Mouse (Mus musculus): ENCODE data around the gene Hivep1. TPM values are rescaled to one million over a fixed set of nuclear protein-coding genes. Genes with fewer than 3 reads are reported as not detected.

Hivep1 gene
- total RNA-seq, 1 experiment from 2014 or later: 23.1 TPM

DNA sequence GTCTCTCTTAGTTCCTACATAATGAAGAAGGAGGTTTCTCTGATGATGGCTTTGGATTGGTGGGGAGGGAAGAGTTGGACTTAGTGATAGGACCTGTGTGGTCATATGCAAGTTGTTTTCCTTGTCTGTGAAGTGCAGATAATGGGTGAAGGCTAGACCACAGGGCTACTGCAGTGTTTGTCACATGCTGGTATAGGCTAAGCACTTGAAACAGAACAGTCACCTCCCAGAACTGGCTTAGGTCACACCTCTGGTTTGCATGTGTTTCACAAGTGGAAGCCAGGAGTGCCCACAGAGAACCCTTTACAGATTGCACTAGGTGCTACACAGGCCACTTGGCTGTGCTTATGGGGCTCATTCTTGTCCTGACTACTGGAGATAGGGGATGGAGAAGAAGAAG, 12.4 kb downstream of the Hivep1 start:
- ATAC-seq (replicated peaks in 1 of 2; ENCODE audit: insufficient read depth in 1 of 2, low FRiP score in 2 of 2, low TSS enrichment in 1 of 2, low read depth in 1 of 2, poor library complexity in 2 of 2, severe bottlenecking in 2 of 2): peak in 1 of 2 experiments; percentile 30; a peak in 1 of 4 replicates

DNA sequence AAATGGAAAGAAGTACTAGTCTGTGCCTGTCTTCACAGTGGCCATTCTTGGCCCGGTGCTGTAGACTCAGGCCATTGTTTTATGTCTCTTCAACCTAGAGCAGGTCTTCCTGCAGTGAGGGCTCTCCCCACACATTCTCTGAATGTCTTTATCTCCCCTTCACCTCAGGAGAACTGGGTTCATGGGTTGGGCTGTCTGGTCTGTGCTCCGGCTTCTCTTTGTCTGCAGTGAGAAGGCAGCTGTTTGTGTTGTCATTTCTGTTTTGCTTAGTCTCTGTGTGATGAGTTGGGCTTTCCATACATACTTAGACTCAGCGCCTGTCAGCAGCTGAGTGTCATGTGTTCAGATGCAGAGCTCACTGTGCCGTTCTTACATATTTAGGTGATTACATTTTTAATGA, 18.4 kb downstream of the Hivep1 start:
- ATAC-seq (replicated peaks in 1 of 2; ENCODE audit: insufficient read depth in 1 of 2, low FRiP score in 2 of 2, low TSS enrichment in 1 of 2, low read depth in 1 of 2, poor library complexity in 2 of 2, severe bottlenecking in 2 of 2): no peak

DNA sequence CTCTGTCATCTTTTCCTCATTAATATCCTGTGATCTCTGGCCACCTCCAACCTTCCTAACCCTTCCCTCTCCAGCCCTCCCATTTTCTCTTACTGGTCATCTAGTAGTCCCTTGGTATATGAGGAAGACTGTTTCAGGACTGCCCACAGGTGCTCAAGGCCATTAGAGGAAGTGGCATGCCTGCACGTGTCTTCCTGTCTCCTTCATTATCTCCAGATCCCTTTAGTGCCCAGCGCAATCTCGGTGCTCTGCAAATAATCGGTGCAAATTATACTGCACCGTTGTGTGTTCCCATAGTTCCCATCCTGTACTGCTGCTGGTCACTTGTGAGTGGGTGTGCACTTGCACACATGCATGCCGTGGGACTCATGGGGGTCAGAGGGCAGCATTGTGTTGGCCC, 19.2 kb downstream of the Hivep1 start:
- ATAC-seq (replicated peaks in 1 of 2; ENCODE audit: insufficient read depth in 1 of 2, low FRiP score in 2 of 2, low TSS enrichment in 1 of 2, low read depth in 1 of 2, poor library complexity in 2 of 2, severe bottlenecking in 2 of 2): no peak

DNA sequence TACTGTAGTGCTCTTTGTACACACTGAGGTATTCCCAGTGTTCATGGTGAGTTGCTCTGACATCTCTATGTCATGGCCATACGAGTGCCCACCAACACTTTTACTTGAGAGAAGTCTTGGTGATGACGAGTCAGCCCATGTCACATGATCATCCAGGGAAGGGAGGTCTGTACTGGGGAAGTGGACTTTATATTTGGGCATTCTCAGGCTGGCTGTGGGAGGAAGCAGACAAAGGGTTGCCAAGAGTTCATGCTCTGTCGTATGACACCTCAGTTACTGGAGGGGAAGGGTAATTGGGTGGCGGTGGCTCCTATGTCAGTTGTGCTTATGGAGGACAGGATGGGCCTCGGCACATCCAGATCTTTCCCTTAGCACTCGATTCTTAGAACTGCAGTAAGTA, 21.5 kb downstream of the Hivep1 start:
- peak; percentile 4 to 22; a peak in 1 of 4 replicates for ATAC-seq (replicated peaks in 1 of 2; ENCODE audit: insufficient read depth in 1 of 2, low FRiP score in 2 of 2, low TSS enrichment in 1 of 2, low read depth in 1 of 2, poor library complexity in 2 of 2, severe bottlenecking in 2 of 2)

DNA sequence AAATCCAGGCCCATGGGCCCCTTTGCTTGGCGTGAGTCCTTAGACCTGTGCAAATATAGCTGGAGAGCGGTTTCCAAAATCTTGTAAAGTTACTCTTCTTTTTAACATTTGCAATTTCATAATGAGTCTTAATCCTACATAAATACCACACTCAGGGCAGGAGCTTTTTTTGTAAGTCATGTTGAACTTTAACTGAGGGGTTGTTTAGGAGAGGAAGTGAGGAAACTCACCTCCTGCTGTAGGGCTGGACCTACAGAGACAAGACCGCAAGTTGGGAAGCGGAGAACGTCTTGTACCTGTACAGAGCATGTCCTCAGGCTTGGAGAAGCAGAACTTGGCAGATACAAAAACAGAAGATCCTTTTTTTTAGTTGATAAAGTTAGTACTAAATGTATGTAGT, 23.7 kb downstream of the Hivep1 start:
- ATAC-seq (replicated peaks in 1 of 2; ENCODE audit: insufficient read depth in 1 of 2, low FRiP score in 2 of 2, low TSS enrichment in 1 of 2, low read depth in 1 of 2, poor library complexity in 2 of 2, severe bottlenecking in 2 of 2): no peak

DNA sequence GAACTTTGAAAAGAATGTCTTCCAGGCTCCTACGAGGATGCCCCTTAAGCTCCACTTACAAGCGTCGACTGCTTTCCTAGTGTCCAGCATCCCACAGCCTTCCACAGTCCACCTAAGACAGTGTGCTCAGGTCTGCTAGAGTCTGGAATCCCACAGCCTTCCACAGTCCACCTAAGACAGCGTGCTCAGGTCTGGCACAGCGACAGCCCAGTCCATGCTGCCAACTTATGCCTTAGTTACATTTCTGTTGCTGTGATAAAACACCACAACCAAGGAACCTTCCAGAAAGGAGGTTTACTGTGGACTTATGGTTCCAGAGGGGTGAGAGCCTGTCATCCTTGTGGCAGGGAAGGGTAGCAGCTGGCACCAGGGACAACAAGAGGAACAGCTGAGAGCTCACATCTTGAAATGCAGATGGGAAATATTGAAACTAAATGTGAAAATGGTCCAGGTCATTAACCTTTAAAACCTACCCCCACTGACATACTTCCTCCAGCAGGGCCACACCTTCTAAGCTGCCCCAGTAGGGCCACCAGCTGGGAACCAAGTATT, 25.0 kb downstream of the Hivep1 start:
- ATAC-seq (replicated peaks in 1 of 2; ENCODE audit: insufficient read depth in 1 of 2, low FRiP score in 2 of 2, low TSS enrichment in 1 of 2, low read depth in 1 of 2, poor library complexity in 2 of 2, severe bottlenecking in 2 of 2): no peak

DNA sequence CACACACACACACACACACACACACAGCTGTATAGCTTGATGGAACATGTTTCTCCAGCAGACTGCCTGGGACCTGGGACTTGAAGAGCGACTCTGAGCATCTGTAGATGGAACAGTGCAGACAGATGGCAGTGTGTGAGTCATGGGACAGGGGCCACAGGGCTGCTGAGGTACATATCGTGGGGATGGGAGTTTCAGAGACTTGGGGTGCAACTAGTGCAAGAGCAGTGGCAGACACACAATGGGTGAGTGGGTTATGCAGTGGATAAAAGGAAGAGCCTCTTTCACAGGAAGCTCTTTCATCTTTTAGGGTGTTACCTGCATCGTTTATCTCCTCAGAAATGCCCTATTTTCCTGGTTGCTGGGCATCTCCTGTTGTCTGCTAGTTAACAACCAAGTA, 25.8 kb downstream of the Hivep1 start:
- no peak for ATAC-seq (replicated peaks in 1 of 2; ENCODE audit: insufficient read depth in 1 of 2, low FRiP score in 2 of 2, low TSS enrichment in 1 of 2, low read depth in 1 of 2, poor library complexity in 2 of 2, severe bottlenecking in 2 of 2)

DNA sequence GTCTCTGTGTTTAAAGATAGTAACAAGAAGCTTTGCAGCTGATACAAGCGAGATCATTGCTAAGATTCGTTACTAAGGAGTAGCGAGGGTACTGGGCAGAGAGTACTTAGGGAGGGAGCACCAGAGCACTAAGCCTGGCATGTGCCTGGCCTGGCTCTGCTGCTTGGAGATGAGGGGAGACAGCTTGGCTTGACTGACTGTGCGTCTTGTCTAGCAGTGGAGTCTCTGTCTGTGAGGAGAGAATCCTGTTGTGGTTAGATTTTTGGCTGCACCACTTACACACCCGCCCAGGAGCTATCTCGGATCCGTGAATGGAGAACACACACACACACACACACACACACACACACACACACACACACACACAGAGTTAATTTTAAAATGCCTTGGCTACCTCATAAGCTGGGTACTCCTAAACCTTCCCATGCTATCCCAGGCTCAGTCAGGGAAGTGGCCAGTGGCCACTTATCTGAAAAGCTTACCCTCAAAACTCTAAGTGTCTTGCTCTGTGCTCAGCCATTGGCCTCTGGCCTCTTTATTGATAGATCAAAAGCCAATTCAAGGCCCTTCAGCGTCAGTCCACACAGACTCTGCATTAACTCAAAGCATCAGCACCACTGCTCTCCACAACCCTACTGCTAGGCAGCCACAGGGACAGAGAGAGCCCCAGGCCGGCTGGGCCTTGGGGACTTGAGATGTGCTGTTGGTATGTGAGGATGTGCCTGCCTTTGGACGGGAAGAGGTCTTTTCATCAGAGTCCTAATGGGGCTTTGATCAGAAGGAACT, 28.5 kb downstream of the Hivep1 start:
- no peak for ATAC-seq (replicated peaks in 1 of 2; ENCODE audit: insufficient read depth in 1 of 2, low FRiP score in 2 of 2, low TSS enrichment in 1 of 2, low read depth in 1 of 2, poor library complexity in 2 of 2, severe bottlenecking in 2 of 2)

DNA sequence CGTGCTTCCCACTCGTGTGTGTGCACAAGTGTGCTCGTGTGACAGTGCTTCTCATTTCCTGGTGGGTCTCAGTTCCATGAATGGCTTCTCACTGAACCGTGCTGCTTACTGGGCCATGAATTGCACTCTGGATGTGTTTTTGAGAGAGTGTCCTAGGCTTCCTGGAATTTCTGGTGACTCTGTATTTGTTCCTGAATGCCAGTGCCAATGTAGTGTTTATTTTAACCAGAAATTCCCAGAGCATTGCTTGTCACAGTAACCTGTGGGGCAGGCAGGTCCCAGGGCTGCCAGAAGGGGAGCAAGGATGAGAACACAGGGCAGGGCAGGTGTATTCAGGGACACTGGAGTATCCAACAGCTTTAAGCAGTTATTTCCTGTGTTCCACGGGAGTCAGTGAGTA, 36.5 kb downstream of the Hivep1 start:
- no peak for ATAC-seq (replicated peaks in 1 of 2; ENCODE audit: insufficient read depth in 1 of 2, low FRiP score in 2 of 2, low TSS enrichment in 1 of 2, low read depth in 1 of 2, poor library complexity in 2 of 2, severe bottlenecking in 2 of 2)

DNA sequence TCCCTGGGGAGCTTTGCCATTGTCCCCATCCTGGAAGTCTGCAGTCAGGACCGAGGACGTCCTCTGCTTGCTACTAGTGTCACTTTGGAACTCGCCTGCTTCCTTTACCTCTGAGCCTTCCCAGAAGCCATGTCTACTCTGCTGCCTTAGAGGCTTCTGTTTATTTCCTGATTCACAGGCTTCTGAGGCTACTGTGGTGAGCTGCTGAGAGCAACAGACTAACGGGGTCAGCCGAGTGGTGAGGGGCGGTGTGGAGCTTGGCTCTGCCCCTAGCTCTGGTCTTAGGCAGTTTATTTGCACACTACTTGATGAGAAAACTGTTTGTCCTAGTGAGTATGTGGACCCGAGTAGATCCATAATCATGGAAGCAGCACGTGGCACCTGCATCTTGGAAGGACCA, 37.2 kb downstream of the Hivep1 start:
- ATAC-seq (replicated peaks in 1 of 2; ENCODE audit: insufficient read depth in 1 of 2, low FRiP score in 2 of 2, low TSS enrichment in 1 of 2, low read depth in 1 of 2, poor library complexity in 2 of 2, severe bottlenecking in 2 of 2): peak; percentile 22 to 65; a peak in 2 of 4 replicates

DNA sequence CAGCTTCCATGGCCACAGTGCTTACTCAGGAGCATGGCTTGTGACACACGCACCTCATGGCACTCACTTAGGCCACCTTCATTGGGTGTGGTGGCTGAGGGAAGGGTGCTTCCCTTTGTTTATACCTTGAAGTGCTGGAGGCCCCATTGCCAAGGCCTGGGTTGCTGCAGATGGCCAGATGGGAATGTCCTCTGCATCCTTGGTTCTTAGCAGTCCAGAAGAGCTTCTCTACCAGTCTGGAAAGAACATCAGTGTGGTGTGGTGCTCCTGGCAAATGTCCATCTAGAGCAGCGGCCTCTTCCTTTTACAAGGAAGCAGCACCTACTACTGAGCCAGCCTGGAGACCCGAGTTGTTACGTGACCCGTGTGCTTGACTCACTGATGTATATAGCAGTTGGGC, 38.9 kb downstream of the Hivep1 start:
- no peak for ATAC-seq (replicated peaks in 1 of 2; ENCODE audit: insufficient read depth in 1 of 2, low FRiP score in 2 of 2, low TSS enrichment in 1 of 2, low read depth in 1 of 2, poor library complexity in 2 of 2, severe bottlenecking in 2 of 2)

DNA sequence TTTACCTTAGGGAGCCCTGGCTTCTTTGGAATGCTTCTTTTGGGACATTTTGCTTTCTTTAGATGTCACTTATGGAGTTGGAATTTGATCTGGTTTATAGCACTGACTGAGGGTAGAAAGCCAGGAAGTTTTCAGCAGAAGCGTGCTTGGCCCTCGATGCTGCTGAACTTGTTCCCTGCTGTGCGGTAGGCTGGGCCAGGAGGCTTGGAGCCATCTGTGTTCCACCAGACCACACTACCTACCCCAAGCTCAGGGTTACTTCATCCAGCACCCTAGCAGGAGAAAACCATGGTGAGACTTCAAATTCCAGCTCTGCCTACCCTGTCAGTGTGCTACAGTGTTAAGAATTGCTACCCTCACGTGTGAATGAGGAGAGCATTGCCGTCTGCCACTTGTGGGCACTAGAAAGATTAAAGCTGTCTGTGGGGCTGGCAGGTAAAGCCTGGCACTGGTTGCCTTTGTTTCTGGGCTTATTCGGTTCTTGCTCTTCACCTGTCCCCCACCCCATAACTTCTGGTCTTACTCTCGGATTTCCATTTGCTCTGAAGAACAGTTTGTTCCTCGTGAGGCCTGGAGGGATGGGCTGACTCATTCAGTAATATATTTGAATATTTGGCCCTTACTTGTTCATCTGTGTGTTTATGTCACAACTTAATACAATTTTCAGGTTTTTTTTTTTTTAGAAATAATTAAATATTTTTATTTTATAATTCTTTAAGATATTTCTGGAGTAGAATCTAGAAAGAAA, 40.7 kb downstream of the Hivep1 start:
- no peak for ATAC-seq (replicated peaks in 1 of 2; ENCODE audit: insufficient read depth in 1 of 2, low FRiP score in 2 of 2, low TSS enrichment in 1 of 2, low read depth in 1 of 2, poor library complexity in 2 of 2, severe bottlenecking in 2 of 2)

DNA sequence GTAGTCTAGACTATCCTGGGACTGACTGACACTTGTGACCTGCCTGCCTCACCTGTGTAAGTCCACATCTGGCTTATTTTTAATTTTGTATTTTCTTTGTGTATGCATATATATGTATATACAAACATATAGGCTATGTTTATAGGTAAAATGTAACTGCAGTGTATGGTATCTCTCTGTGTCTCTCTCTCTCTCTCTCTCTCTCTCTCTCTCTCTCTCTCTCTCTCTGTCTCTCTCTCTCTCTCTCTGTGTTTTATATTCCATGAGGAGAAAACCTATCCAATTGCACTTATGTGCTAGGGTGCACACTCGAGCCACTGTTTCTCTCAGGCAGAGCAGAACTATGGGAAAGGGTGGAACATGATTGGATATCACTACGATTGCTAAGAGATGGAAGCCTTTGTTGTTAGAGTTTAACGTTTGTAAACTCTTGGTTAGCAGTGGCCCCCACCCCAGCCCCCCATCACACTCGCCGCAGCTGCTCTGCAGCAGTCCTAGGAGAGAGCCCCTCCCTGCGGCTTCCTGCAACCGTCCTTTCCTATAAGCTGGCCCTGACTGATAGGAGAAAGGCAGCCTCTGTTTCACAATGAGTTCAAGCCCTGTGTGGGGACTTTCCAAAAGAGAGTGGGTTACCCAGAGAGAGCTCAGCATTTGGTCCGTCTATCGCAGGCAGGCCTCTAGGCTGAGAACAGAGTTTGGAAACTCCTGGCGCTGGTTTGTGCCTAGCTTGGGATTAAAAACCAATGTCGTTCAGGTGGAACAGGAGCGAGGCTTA, 41.6 kb downstream of the Hivep1 start:
- peak; percentile 69 to 74 for ATAC-seq (replicated peaks in 1 of 2; ENCODE audit: insufficient read depth in 1 of 2, low FRiP score in 2 of 2, low TSS enrichment in 1 of 2, low read depth in 1 of 2, poor library complexity in 2 of 2, severe bottlenecking in 2 of 2)

DNA sequence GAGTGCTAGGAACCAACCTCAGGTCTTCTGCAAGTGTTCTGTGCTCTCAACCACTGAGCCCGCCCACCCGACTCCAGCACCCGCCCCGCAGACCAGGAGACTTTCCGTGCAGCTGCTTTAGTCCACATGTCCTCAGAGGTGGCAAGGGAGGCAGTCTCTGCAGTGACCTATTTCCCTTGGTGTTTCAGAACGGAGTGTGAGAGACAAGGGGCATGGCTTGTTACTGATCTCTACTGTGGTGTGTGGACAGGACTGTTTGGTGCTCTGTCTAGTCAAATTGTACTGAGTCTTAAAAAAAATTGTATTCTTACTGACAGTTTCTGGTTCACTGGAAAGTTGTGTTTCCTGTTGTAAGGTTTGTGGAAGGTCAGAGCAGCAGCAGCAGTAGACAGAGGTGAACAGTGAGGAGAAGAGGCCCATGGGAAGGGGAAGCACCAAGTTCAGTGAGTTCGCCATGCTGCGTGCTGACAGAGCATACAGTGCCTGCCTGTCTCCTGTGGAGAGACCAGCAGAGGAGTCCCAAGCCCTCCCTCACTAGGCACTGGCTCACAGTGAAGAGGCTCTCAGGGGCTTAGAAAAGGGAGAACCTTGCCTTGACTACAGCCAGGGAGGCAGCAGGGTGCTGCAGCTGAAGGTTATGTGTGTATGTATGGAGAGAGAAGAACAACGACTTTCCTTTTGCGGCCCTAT, 44.1 kb downstream of the Hivep1 start:
- ATAC-seq (replicated peaks in 1 of 2; ENCODE audit: insufficient read depth in 1 of 2, low FRiP score in 2 of 2, low TSS enrichment in 1 of 2, low read depth in 1 of 2, poor library complexity in 2 of 2, severe bottlenecking in 2 of 2): peak; percentile 66 to 70

DNA sequence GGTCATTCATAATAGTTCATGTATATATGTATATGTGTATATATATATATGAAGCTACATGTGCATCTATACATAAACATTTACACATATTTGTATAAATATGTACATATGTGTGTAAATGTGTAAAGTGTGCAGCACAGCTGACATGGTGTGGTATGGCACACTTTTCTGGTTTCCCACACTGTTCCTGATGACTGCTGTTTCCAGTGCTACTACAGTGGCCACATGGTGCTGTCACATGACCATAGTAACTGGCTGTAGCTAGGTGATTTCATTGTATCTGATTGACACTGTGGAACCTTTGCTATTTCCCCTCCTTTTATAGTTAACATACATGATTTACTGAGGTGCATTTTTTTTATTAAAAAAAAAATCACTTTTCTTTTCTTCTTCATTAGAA, 45.3 kb downstream of the Hivep1 start:
- ATAC-seq (replicated peaks in 1 of 2; ENCODE audit: insufficient read depth in 1 of 2, low FRiP score in 2 of 2, low TSS enrichment in 1 of 2, low read depth in 1 of 2, poor library complexity in 2 of 2, severe bottlenecking in 2 of 2): no peak

DNA sequence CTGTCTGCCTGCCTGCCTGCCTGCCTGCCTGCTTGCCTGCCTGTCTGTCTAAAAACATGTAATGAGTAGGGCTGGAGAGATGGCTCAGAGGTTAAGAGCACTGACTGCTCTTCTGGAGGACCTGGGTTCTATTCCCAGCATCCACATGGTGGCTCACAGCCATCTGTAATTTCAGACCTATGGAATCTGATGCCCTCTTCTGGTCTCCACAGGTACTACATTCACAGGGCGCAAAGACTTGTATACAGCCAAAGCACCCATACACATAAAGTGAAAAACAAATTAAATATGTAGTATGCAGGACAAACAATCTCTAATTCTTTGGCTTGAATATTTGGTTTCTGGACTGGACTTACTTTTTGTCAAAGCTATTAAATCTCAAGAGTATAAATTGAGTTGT, 46.7 kb downstream of the Hivep1 start:
- ATAC-seq (replicated peaks in 1 of 2; ENCODE audit: insufficient read depth in 1 of 2, low FRiP score in 2 of 2, low TSS enrichment in 1 of 2, low read depth in 1 of 2, poor library complexity in 2 of 2, severe bottlenecking in 2 of 2): no peak

DNA sequence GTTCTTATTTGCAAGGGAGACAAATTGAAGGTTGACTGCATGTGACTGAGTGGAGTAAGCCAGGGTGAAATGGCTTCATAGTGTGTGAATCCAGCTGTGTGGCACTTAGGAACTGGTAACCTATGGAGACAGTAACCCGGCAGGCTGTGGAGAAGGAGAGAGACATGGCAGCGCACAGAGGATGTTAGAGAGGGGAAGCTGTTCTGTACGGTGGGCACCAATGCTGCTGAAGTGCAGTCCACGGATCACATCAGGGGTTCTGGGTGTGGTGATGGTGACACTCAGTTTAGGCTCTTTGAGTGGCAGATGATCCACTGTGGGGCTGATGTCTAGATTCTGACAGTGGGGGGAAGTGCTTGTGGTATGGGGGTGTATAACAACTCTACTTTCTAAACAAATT, 47.7 kb downstream of the Hivep1 start:
- ATAC-seq (replicated peaks in 1 of 2; ENCODE audit: insufficient read depth in 1 of 2, low FRiP score in 2 of 2, low TSS enrichment in 1 of 2, low read depth in 1 of 2, poor library complexity in 2 of 2, severe bottlenecking in 2 of 2): no peak

Data from hematopoietic stem cell, adult 5-6 weeks (primary cell).